Mouse (Mus musculus) CD8-positive naive resting alpha-beta T cell, adult 2 months (primary cell): ENCODE results near the gene Brinp3.

Experiments used
- DNase-seq, 2 experiments: peaks; one replicate each; pipeline ENCODE4 v3.0.0; 2022; ENCODE audit warnings: low read depth in 2 of 2, low spot score in 2 of 2

Gene Brinp3

GRCm38 (mm10) chr1:146792826-146793225, 298.3 kb downstream of the Brinp3 start:
- DNase-seq, result no peak

DNA sequence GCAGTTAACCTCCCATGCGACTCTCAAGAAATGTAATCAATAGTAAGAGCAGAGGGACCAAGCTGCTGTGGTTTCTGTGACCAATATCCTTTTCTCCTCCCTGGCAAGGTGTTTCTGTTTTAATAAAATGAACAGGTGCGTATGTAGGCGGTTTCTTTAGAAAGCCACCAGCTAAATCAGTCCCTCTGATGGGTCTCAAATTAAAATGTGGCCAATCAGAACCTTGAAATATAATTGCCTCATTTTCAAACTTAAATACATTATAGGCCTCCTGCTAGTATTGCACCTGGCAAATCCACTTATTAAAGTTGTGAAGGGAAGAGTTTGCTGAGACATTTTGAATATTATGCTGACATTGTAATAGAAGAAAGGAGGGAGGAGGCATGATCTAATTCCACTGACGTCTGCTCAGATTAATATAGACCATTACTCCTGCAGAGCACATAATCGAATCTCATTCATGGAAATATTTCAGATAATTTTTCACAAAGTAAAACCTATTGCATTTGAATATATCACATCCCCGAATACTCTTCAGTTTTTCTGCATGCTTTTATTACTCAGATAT, 305.5 kb downstream of the Brinp3 start:
- no peak for DNase-seq

GRCm38 (mm10) chr1:146801821-146802220, 307.3 kb downstream of the Brinp3 start:
- DNase-seq, result no peak

- DNase-seq, result no peak
These were observed 313.2 kb downstream of the Brinp3 start for GRCm38 (mm10) chr1:146807765-146808164.

DNA sequence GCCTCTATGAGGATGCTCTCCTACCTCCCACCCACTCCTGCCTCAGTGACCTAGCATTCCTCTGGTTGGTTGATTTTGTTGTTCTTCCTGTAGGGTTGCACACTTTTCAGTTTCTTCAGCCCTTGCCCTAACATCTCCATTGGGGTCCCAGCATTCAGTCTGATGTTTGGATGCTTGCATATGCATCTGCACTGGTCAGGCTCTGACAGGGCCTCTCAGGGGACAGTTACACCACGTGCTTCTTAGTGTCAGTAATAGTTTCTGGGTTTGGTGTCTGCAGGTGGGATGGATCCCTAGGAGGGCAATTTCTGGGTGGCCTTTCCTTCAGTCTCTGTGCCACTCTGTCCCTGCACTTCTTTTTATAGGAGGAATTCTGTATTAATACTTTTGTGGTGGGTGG, 339.3 kb downstream of the Brinp3 start:
- no peak for DNase-seq

- no peak for DNase-seq
These were observed 349.5 kb downstream of the Brinp3 start for GRCm38 (mm10) chr1:146844087-146844486.

DNA sequence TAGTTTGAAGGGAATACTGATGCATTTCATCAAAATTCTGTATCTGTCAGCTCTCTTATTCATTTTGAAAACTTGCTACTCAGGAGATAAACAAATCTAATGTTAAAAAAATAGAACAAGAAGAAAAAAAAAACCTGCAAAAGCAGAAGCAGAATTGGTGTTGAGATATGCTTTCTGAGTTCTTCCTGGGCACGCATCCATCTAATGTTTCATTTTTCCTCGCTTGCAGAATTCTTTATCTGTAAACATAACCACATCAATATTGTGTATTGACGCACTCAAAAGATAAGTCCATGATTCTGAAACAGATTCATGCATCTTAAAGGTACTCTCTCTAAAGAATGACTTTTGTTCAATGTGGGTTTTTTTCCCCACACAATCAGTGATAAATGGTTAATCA, 354.3 kb downstream of the Brinp3 start:
- DNase-seq, result no peak

- DNase-seq, result no peak
These were observed 355.6 kb downstream of the Brinp3 start for GRCm38 (mm10) chr1:146850147-146850546.

DNA sequence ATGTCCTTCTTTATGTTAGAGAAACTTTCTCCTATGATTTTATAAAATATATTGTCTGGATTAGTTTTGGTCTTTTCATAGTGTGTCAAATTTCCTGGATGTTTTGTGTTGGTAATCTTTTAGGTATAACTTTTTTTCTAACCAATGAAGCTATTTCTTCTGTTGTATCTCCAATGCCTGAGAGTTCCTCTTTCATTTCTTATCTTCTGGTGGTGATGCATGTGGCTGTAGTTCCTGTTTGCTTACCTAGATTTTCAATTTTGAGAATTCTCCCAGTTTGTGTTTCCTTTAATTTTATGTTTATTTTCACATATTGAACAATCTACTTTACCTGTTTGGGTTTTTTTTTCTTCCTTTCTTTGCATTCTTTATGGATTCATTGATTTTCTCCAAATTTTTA, 404.1 kb downstream of the Brinp3 start:
- DNase-seq, result no peak

- no peak for DNase-seq
These were observed 407.1 kb downstream of the Brinp3 start for GRCm38 (mm10) chr1:146901691-146902090.

- DNase-seq, result no peak
These were observed 445.2 kb downstream of the Brinp3 start for GRCm38 (mm10) chr1:146939463-146940389.
